13 mouse cellular contexts compared by ENCODE assay signal in genomic region chr8:117363291-117363690, GRCm38 (mm10).
A peak's percentile ranks its signal among the peaks of the same experiment; 100 is the strongest.
DNase-seq lines count a peak whose midpoint lies in the region; ATAC-seq lines count a peak whose summit lies in the region.
"Had no signal": no experiment of that assay in that cellular context is flagged by ENCODE, and none has a peak within 500 bp of the region (broad histone marks: within the 10 kb centered on the region; RNA-seq: fewer than 3 reads in every experiment).

No protein-coding gene starts in this region.

- WGBS in hindbrain, embryonic 15.5 days: 74% methylated on average over 10 of the region's 10 CpGs
- WGBS in hindbrain, embryonic 10.5 days: 91% methylated on average over 10 of the region's 10 CpGs

- H3K4me2 ChIP-seq in hindbrain, embryonic 15.5 days: no peak overlapping the region
- H3K4me2 ChIP-seq: heart, embryonic 15.5 days; limb, embryonic 12.5 days had no signal

- H3K27ac ChIP-seq in hindbrain, embryonic 15.5 days (replicated peaks): peak overlapping the region; percentile 8; the same call in 1 of the 2 replicates
- H3K27ac ChIP-seq in hindbrain, embryonic 10.5 days: no peak overlapping the region
- H3K27ac ChIP-seq: limb, embryonic 12.5 days; midbrain, embryonic 10.5 days had no signal

- H3K9me3 ChIP-seq in hindbrain, embryonic 15.5 days: no peaks in the 10 kb centered on the region
- no peaks in the 10 kb centered on the region for H3K9me3 ChIP-seq in hindbrain, embryonic 10.5 days
- H3K9me3 ChIP-seq: heart, embryonic 15.5 days; limb, embryonic 12.5 days; midbrain, embryonic 10.5 days had no signal

- H3K27me3 ChIP-seq in hindbrain, embryonic 15.5 days: no peaks in the 10 kb centered on the region
- H3K27me3 ChIP-seq in hindbrain, embryonic 10.5 days (ENCODE audit: insufficient read depth, poor library complexity, severe bottlenecking): no peaks in the 10 kb centered on the region
- H3K27me3 ChIP-seq: heart, embryonic 15.5 days; limb, embryonic 12.5 days had no signal

- H3K4me1 ChIP-seq in hindbrain, embryonic 15.5 days (replicated peaks): peaks cover 58% of the 10 kb centered on the region
- peaks cover 52% of the 10 kb centered on the region for H3K4me1 ChIP-seq in hindbrain, embryonic 10.5 days (replicated peaks)

- no peaks in the 10 kb centered on the region for H3K36me3 ChIP-seq in hindbrain, embryonic 15.5 days
- peaks cover 3% of the 10 kb centered on the region for H3K36me3 ChIP-seq in hindbrain, embryonic 10.5 days
- H3K36me3 ChIP-seq: heart, embryonic 15.5 days; limb, embryonic 12.5 days had no signal

- no peak overlapping the region for H3K4me3 ChIP-seq in hindbrain, embryonic 15.5 days
- H3K4me3 ChIP-seq in hindbrain, embryonic 10.5 days: no peak overlapping the region
- H3K4me3 ChIP-seq: heart, embryonic 15.5 days; limb, embryonic 12.5 days; midbrain, embryonic 10.5 days had no signal

- DNase-seq in hindbrain, embryonic 10.5 days (ENCODE audit: low spot score): no peak
- peak; percentile 80 for DNase-seq in Muller cell, postnatal 12 days (ENCODE audit: inconsistent ontology term)
- DNase-seq in cerebellum, adult 8-10 months: peak; percentile 70
- DNase-seq in heart, postnatal 4 days: peak; percentile 80
- DNase-seq in layer of hippocampus, adult 8-10 months (ENCODE audit: low spot score in 2 of 2): no peak
- no peak for DNase-seq in layer of hippocampus, adult 18-20 months (ENCODE audit: low spot score in 2 of 2)
- DNase-seq: right cerebral cortex, adult 18-20 months; thymus, postnatal 14 days had no signal

- H3K9ac ChIP-seq in hindbrain, embryonic 15.5 days: no peak overlapping the region
- H3K9ac ChIP-seq: heart, embryonic 15.5 days; limb, embryonic 12.5 days had no signal

- no peak for ATAC-seq in hindbrain, embryonic 15.5 days (ENCODE audit: low FRiP score, low read depth)
- no peak for ATAC-seq in erythroblast, adult 5-6 weeks (replicated peaks; ENCODE audit: low FRiP score, poor library complexity, severe bottlenecking)

Comparison
In these comparisons a context has a peak if more than half of its experiments do, and no peak if none do; other contexts are left out.
1. DNase-seq: peak in Muller cell, postnatal 12 days (single experiment), cerebellum, adult 8-10 months (single experiment) and heart, postnatal 4 days (single experiment); none in hindbrain, embryonic 10.5 days (single experiment), layer of hippocampus, adult 8-10 months (0 of 2) and layer of hippocampus, adult 18-20 months (0 of 2).